Mouse (Mus musculus): ENCODE results near the gene Trim45.

The Trim45 gene

GRCm38 (mm10) chr3:100932077-100932944 is 10.3 kb downstream of the Trim45 start:
- no peak for DNase-seq

DNA sequence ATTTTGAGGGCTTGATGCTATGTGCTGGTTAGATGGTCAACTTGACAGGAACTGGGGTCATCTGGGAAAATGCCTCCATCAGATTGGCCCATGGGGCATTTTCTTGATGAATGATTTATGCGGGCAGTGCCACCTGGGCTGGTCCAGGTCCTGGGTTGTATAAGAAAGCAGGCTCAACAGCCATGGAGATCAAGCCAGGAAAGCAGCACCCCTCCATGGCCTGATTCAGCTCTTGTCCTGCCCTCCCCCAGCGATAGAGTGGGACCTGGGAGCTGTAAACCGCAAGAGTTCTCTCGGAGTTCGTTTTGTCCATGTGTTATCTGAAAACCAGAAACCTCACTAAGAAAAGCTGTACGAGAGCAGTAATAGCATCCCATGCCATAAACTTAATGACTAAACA is 13.5 kb downstream of the Trim45 start:
- no peak for DNase-seq

GRCm38 (mm10) chr3:100936201-100936600 is 14.2 kb downstream of the Trim45 start:
- no peak for DNase-seq

DNA sequence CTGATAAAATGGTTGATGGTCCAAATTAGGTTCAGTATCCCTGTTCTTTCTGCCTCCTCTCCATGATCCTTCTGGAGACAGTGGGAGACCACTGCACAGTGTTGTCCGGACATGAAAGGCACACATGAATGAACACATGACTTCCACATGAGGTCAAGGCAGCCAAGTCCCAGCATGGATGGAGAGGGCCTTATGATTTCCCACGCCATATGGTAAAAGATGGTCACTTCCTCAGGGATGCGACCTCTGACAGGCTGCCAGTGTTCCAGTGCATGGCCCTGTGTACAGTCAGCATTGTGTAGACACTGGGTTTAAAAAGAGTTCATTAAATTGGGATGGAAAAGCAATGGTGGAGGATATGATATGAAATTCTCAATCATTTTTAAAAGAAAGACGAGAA is 16.2 kb downstream of the Trim45 start:
- no peak for DNase-seq

DNA sequence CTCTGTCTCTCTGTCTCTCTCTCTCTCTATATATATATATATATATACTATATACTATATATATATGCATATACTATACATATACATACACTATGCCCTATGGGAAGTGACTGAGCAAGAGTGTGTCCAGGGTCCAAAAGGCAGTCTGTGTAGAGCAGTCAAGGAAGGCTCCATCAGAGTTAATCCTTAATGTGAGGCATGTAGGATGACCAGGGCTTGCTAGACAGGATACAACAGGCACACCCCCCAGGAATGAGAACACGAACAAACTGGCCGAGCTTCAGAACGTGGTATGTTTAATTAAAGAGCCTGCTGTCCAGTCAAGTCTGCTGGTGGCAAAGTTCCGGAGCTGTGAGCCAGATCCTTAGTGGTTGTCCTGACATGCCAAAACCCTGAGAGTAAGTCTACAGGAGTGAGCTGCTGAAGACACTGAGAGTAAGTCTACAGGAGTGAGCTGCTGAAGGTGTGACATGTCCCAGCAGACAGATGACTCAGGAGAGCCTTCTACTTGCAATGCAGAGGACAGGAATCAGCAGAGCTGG is 18.6 kb downstream of the Trim45 start:
- DNase-seq, result no peak

DNA sequence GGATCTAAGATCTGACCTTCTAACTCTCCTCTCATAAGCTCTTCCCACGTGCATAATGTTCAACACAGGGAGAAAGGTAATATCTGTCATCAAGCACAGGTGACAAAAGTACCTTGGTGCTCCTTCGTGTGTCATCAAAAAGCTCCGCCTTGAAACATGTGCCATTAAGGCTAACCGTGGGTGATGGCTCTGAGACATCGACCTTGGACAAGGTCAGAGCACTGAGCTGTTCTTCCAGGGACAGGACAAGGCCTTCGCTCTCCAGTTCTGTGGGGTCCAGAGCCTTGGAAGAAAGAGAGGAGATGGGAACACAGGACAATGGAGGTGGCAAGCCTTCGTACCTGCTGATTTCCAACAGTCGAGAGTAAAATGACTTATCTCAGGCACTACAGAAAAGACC is 25.3 kb downstream of the Trim45 start:
- no peak for DNase-seq

DNA sequence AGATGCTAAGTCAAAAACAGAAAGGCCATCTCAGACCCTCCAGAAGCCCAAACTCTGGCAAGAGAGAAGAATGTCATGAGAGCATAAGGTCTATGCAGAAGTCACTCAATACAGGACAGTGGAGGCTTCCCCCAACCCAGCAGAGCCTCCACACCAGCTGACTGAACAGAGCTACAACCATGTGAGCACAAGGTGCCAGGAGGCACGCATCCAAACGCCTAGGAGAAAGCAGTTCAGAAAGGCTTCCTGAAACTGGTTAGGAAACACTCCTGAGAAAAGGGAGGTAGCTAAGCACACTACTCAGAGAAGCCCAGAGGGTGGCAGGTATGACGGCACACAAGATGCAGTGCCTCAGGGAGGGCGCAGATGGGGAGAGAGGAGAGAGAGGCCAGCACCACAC is 29.5 kb downstream of the Trim45 start:
- DNase-seq, result no peak

DNA sequence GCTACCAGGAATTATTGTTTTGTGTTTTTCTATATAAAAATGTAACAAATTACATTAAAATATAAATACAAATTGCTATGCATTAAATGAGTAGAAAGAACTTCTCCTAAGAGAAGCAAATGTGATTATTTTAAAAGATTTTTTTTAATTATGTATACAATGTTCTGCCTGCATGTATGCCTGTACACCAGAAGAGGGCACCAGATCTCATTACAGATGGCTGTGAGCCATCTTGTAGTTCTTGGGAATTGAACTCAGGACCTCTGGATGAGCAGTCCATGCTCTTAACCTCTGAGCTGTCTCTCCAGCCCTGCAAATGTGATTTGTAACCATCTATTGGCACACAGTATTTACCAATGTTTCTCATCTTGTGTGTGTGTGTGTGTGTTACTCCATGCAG is 32.6 kb downstream of the Trim45 start:
- no peak for DNase-seq

GRCm38 (mm10) chr3:100961007-100961406 is 39.0 kb downstream of the Trim45 start:
- no peak for DNase-seq

GRCm38 (mm10) chr3:100961501-100961900 is 39.5 kb downstream of the Trim45 start:
- DNase-seq, result no peak

- DNase-seq, result peak; percentile 30
Measured at GRCm38 (mm10) chr3:100963849-100964542, 42.0 kb downstream of the Trim45 start.

GRCm38 (mm10) chr3:100969176-100969917 is 47.3 kb downstream of the Trim45 start, which contains the start of gene Ttf2:
TSS of gene Ttf2 (minus strand) at chr3:100969663.
- DNase-seq, result peak; percentile 95

GRCm38 (mm10) chr3:100973906-100974305 is 51.9 kb downstream of the Trim45 start:
- peak; percentile 68 for DNase-seq

DNA sequence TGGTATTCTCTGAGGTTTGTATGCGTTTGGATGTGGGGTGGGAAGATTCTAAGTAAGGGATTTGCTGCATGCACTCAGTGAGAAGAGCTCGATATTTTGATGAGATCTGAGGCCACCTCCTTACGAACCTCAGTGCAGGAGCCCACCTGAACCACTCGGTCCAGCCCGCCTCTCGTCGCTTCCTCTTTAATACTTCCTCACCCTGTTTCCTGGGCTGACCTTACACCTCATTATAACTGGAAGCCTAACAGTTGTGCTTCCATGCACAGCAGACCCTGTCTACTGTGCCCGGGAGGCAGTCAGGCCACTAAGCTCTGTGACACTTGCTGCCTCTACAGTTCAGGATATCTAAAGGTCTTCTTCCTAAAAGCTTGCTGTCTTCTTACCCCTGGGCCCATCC is 57.3 kb downstream of the Trim45 start:
- no peak for DNase-seq

All from kidney, adult 9 months (tissue).